Mouse (Mus musculus): ENCODE results near the gene Nuak2.
"Not testable (repeated sequence)": the region's sequence is repeated elsewhere in the genome, so short reads cannot be mapped to it uniquely, and the experiment has no call there.

Gene Nuak2

DNA sequence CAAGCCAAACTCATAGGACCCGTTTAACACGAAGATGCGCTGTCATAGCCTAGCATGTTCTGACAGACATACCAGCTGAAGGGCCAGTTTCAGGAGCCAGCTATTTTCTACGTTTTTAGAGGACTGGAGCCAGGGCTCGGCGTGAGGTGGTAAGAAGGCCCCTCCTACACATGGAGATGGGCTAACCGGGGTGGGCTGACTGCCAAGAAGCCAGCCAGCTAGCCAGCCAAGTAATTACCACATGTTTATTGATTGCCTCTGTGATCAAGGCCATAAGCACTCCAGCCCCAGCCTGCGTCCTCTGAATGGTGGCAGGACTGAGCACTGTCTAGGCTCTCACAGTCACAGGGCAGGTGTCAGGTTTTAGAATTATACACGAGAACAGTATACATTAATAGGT lies 10.9 kb downstream of the Nuak2 start:
- no peak for DNase-seq (ENCODE audit: low read depth, low spot score)

- no peak for DNase-seq (ENCODE audit: low read depth, low spot score)
Observed at GRCm38 (mm10) chr1:132327477-132327876, 11.6 kb downstream of the Nuak2 start.

DNA sequence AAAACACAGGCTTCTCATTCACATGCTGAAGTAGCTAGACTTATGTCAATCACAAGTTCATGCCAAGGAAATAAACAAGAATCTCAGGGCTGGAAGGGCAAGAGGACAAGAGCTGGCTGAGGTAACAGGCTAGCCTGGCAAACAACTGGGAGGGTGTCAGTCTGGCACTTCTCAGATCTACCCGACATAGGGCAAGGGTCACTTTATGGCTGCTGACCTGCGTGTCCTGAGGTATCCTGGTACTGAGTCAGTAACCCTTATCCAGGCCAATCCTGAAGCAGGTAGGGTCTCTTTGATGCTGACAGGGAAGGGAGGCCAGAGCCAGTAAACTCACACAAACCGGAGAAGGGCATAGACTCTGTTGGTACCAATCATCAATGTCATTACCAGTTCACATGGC lies 12.6 kb downstream of the Nuak2 start:
- no peak for DNase-seq (ENCODE audit: low read depth, low spot score)

DNA sequence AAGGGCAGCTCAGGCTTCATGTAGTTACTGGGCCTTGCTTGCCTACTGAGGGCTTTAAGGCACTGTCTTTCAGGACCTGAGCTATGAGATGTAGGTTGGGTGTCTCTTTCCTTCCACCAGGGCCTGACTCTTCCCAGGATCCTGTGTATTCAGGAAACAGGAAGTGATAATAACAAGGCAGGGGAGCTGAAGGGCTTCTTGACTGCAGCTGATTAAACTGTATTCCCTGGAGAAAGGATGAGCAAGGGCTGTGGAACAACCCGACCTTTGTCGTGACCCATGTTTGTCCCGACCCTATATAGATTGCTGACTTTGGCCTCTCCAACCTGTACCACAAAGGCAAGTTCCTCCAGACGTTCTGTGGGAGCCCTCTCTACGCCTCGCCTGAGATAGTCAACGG lies 13.7 kb downstream of the Nuak2 start:
- DNase-seq (ENCODE audit: low read depth, low spot score): no peak

GRCm38 (mm10) chr1:132330397-132330796 lies 14.5 kb downstream of the Nuak2 start:
- DNase-seq (ENCODE audit: low read depth, low spot score): no peak

DNA sequence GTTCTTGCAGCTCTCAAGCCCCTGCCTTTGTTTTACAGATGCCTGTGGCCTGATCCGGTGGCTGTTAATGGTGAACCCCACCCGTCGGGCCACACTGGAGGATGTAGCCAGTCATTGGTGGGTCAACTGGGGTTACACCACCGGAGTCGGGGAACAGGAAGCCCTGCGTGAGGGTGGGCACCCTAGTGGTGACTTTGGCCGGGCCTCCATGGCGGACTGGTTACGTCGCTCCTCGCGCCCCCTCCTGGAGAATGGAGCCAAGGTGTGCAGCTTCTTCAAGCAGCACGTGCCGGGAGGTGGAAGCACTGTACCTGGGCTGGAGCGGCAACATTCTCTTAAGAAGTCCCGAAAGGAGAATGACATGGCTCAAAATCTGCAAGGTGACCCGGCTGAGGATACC lies 15.4 kb downstream of the Nuak2 start:
- no peak for DNase-seq (ENCODE audit: low read depth, low spot score)

DNA sequence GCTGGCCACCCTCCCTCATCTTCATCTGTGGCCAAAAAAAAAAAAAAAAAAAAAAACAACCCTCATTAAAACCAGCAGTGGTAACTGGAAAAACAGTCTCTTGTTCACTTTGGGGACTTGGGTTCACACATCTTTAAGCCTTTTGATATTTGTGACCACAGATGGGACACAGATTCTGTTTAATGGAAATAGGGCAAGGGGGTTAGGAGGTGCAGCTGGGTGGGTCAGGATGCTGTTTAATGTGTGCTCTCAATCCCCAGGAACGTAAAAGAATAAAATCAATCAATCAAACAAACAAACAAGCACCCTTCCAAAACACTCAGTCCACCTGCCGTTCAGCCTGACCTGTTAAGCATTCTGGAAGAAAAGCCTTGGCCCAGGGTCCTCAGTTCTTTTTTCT lies 17.3 kb downstream of the Nuak2 start:
- DNase-seq (ENCODE audit: low read depth, low spot score): no peak

DNA sequence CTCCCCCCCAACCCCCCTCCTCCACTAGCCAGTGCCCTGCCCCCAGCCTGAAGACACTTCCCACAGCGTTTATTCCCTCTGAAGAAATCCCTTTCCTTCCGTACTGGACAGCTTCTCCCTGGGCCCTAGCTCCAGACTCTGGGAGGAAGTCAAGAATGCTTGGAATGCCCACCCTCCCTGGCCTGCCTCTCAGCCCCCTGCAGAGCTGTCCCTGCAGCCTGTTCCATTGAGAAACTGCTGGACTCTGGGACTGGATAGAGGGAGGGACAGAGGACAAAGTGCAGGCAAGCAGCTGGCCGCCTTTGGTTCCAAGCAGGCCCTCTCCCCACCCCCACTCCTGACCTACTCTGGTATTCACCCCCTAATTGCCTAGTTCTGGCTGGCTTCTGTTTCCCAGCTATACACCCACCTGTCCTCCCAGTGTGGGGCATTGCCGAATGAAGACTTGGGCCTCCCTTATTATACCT lies 17.8 kb downstream of the Nuak2 start:
- no peak for DNase-seq (ENCODE audit: low read depth, low spot score)

- DNase-seq (ENCODE audit: low read depth, low spot score): no peak
Observed at GRCm38 (mm10) chr1:132334178-132334801, 18.4 kb downstream of the Nuak2 start.

- no peak for DNase-seq (ENCODE audit: low read depth, low spot score)
Observed at GRCm38 (mm10) chr1:132335378-132335965, 19.5 kb downstream of the Nuak2 start.

GRCm38 (mm10) chr1:132336921-132337320 lies 21.0 kb downstream of the Nuak2 start:
- no peak for DNase-seq (ENCODE audit: low read depth, low spot score)

DNA sequence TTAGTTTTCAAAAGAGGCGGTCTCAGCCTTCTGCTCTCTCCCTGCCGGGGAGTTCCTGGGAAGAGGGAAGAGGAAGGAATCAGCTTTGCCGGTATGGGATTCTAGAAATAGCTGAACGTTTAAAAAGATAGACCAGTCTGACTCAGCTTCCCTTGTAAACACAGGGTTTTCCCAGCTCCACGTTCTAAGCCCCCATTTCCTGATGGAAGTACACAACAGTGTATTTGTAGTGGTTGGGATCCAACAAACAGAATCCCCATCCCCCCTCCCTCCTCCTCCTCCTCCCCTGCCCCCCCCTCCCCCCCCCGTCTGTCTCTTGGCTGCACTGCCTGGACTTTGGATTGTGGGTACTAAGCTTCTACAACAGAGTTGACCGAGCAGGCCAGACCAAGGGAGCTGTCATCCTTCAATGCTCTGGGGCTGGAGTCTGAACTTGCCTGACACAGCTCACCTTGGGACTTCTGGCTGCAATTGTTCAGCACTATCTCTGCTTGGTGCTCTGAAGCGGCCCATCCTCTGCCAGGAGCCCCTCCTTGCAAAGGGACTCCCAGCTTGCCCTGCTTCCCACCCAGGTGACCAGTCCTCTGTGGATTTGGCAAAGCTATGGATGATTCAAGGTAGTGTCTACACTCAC lies 22.2 kb downstream of the Nuak2 start:
- DNase-seq (ENCODE audit: low read depth, low spot score): no peak

DNA sequence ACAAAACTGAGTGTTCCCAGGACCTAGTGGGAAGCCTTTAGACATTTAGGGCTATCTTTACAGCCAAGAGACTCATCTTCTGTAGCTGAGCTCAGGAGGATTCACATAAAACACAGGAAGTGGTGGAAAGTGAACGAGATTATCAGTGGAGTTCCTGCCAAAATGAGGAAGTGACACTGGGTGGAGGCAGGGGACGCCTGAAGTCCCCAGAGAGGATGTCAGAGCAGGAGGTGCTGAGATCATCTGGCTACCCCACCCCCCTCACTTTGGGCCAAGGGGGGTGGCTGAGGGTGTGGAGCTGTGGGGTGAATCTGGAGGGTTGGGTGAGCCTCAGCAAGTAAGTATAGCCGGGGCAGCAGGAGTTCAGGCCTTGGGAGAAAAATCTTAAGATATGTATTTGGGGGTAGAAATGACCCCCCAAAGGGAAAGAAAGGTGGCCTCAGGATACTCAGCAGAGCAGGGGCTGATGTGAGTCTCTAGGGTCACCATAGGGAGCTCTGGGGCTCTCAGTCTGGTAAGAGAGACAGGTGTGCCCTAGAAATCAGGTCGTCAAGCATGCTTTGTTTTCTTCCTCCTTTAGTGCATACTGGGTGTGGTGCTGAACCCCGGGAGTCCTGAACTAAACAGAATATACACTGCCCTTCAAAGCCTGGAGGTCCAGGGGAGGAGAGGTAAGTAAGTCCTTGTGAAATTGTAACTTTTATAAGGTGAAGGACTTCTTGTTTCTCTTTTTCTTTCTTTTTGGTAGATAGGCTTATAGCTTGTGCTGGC lies 26.0 kb downstream of the Nuak2 start:
- no peak for DNase-seq (ENCODE audit: low read depth, low spot score)

DNA sequence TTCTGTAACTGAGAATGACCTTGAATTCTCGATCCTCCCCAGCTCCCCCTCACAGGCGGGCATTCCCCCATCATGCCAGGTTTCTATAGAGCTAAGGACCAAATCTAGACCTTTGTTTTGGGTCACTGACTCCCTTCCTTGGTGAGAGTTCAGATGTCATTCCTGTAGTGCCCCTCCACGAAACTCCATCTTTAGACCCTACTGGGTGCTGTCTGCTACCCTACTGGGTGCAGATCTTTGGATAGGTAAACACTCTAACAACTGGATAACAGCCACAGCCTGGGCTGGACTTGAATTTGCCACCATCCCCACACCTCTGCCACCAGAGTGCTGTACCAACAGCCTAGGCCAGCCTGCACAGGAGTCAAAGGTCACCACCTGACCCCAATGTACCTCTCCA lies 26.6 kb downstream of the Nuak2 start:
- DNase-seq (ENCODE audit: low read depth, low spot score): no peak

- no peak for DNase-seq (ENCODE audit: low read depth, low spot score)
Observed at GRCm38 (mm10) chr1:132343191-132343590, 27.3 kb downstream of the Nuak2 start.

DNA sequence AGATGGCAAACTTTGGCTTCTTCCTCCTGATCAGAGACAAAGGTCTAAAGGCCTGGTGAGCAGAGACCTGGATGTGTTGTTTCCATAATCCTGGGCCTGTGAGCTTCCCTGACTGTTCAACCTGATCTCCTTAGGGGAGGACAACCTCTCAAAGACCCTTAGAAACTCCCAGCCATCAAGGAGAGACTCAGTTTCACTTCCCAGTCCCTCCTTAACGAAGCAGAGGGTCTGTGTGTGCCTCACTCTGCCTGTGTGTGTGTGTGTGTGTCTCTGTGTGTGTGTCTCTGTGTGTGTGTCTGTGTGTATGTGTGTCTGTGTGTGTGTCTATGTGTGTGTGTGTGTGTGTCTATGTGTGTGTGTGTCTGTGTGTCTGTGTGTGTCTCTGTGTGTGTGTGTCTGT lies 27.7 kb downstream of the Nuak2 start:
- no peak for DNase-seq (ENCODE audit: low read depth, low spot score)

DNA sequence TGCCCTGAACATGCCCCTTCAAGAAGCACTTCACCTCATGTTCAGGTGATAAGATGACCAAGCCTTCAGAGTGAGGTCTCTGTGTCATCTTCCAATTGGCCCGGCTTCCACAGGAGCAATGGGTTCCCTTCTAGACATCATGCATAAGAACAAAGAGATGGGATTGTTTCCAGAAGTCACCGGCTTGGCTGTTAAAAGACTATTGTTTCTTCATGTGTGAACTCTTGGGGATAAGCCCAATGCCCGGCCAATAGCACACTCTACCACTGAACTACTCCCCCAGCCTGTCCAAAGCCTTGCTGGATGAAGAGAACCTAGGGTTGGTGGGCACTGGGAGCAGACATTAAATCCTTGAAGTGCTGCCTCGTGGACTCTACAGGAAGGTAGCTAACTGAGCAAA lies 29.6 kb downstream of the Nuak2 start:
- DNase-seq (ENCODE audit: low read depth, low spot score): no peak

GRCm38 (mm10) chr1:132346134-132346851 lies 30.4 kb downstream of the Nuak2 start:
- DNase-seq (ENCODE audit: low read depth, low spot score): no peak

- no peak for DNase-seq (ENCODE audit: low read depth, low spot score)
Observed at GRCm38 (mm10) chr1:132346951-132347350, 31.0 kb downstream of the Nuak2 start.

- no peak for DNase-seq (ENCODE audit: low read depth, low spot score)
Observed at GRCm38 (mm10) chr1:132348401-132348800, 32.5 kb downstream of the Nuak2 start.

GRCm38 (mm10) chr1:132349049-132349448 lies 33.1 kb downstream of the Nuak2 start:
- not testable (repeated sequence) for DNase-seq (ENCODE audit: low read depth, low spot score)

- DNase-seq (ENCODE audit: low read depth, low spot score): not testable (repeated sequence)
Observed at GRCm38 (mm10) chr1:132349601-132350000, 33.7 kb downstream of the Nuak2 start.
